ENCODE assay signal across 8 mouse cellular contexts in the genomic region with DNA sequence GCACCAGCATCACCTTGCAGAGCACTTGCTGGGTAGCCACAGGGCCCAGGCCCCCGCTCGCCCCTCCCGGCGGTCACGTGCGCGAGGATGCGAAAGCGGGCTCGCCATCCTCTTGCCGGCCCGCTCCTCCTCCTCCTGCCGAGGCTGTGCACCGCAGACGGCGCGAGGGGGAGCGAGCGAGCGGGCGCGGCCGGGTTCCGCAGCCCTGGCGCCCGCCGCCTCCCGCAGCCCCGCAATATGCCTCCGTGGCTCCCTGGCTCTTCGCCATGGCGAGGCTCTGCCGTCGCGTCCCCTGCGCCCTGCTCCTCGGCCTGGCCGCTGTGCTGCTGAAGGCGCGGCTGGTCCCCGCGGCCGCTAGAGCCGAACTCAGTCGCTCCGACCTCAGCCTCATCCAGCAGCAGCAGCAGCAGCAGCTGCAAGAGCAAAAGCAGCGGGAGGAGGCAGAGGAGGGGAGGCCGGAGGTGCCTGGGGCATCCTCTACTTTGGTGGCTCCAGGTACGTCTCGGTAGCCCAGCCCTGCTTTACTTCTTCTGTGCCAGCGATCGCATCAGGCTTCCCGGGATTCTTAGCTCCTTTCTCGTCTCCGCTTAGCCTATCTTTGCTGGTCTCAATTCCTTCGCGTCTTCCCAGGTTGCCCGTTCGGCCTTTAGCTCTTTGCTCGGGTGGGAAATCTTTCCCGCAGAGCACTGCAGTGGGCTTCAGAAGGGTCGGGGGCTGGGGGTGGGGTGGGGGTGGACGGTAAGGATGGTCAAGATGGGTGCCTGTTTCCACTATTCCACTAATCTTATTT. TPM values are rescaled to one million over a fixed set of nuclear protein-coding genes. Genes with fewer than 3 reads are reported as not detected.
DNase-seq lines count a peak whose midpoint lies in the region; ATAC-seq and TF ChIP-seq lines count a peak whose summit lies in the region.

A gene (plus strand): TSS at position 154 of the 790 bp plus-strand sequence.

- under 1% methylated on average over 59 of the region's 63 CpGs for WGBS in forebrain, embryonic 14.5 days
- 1% methylated on average over 47 of the region's 63 CpGs for WGBS in liver, postnatal 0 days (ENCODE audit: insufficient replicate concordance)
- WGBS in neural tube, embryonic 14.5 days = under 1% methylated on average over 63 of the region's 63 CpGs

- TF ChIP-seq EP300 in liver, postnatal 0 days (IDR thresholded peaks at IDR 0.05; ENCODE audit: low read depth) = no peak

- peak; percentile 38 for TF ChIP-seq CTCF in liver, postnatal 0 days (IDR thresholded peaks at IDR 0.05; ENCODE audit: low read depth)
- TF ChIP-seq CTCF in testis, adult 2 months (IDR thresholded peaks at IDR 0.05; ENCODE audit: control insufficient read depth, insufficient read depth, insufficient replicate concordance, low read depth, low read length) = no peak

- peak within 1 kb of the TSS; percentile 55 for H3K4me2 ChIP-seq in forebrain, embryonic 14.5 days (ENCODE audit: low read length)
- H3K4me2 ChIP-seq in liver, postnatal 0 days (ENCODE audit: low read depth, low read length) = peak within 1 kb of the TSS; percentile 73
- H3K4me2 ChIP-seq in neural tube, embryonic 14.5 days (ENCODE audit: low read depth, low read length) = peak within 1 kb of the TSS; percentile 72

- no peaks in the 10 kb centered on the region for H3K9me3 ChIP-seq in forebrain, embryonic 14.5 days (replicated peaks; ENCODE audit: control insufficient read depth, low read length)
- H3K9me3 ChIP-seq in liver, postnatal 0 days (ENCODE audit: low read length) = no peaks in the 10 kb centered on the region
- no peaks in the 10 kb centered on the region for H3K9me3 ChIP-seq in neural tube, embryonic 14.5 days (ENCODE audit: control insufficient read depth, low read length)

- ATAC-seq in forebrain, embryonic 14.5 days = peak; percentile 96
- ATAC-seq in liver, postnatal 0 days = peak; percentile 68
- peak; percentile 96 for ATAC-seq in neural tube, embryonic 14.5 days (ENCODE audit: low read depth)

- H3K4me1 ChIP-seq in brown adipose tissue, adult 24 weeks (ENCODE audit: control insufficient read depth, insufficient read depth, insufficient read length, low read length) = no peaks in the 10 kb centered on the region
- H3K4me1 ChIP-seq in forebrain, embryonic 14.5 days (ENCODE audit: control insufficient read depth, insufficient read depth, low read length) = peaks cover 4% of the 10 kb centered on the region; the same call in 1 of the 2 replicates
- no peaks in the 10 kb centered on the region for H3K4me1 ChIP-seq in liver, postnatal 0 days (ENCODE audit: insufficient read depth)
- H3K4me1 ChIP-seq in neural tube, embryonic 14.5 days (ENCODE audit: control insufficient read depth, insufficient read depth, low read length) = peaks cover 24% of the 10 kb centered on the region
- H3K4me1 ChIP-seq in testis, adult 2 months (ENCODE audit: control insufficient read depth, insufficient read depth, low read length) = peaks cover 7% of the 10 kb centered on the region

- H3K27me3 ChIP-seq in forebrain, embryonic 14.5 days (replicated peaks; ENCODE audit: control insufficient read depth, insufficient read depth, low read length) = no peaks in the 10 kb centered on the region
- H3K27me3 ChIP-seq in liver, postnatal 0 days (ENCODE audit: insufficient read depth, low read length) = peaks cover 39% of the 10 kb centered on the region
- H3K27me3 ChIP-seq in neural tube, embryonic 14.5 days (ENCODE audit: control insufficient read depth, insufficient read depth, low read length) = no peaks in the 10 kb centered on the region
- H3K27me3 ChIP-seq in testis, adult 2 months (ENCODE audit: control insufficient read depth, insufficient read depth, low read length) = no peaks in the 10 kb centered on the region

- peak within 1 kb of the TSS; percentile 89 for H3K9ac ChIP-seq in forebrain, embryonic 14.5 days (ENCODE audit: low read length)
- peak within 1 kb of the TSS; percentile 1; the same call in 1 of the 2 replicates for H3K9ac ChIP-seq in liver, postnatal 0 days (replicated peaks)
- H3K9ac ChIP-seq in neural tube, embryonic 14.5 days (replicated peaks; ENCODE audit: low read depth, low read length) = peak within 1 kb of the TSS; percentile 95

- DNase-seq in CD4-positive, CD25-positive, alpha-beta regulatory T cell, adult 2 months (ENCODE audit: low read depth, low spot score) = peak; percentile 70
- DNase-seq in forebrain, embryonic 14.5 days (ENCODE audit: low spot score) = peak; percentile 88
- peak; percentile 74 for DNase-seq in heart, postnatal 14 days
- DNase-seq in layer of hippocampus, adult 11-12 months (ENCODE audit: low spot score) = peak; percentile 86
- peak; percentile 55 for DNase-seq in liver, postnatal 0 days

- no peaks in the 10 kb centered on the region for H3K36me3 ChIP-seq in forebrain, embryonic 14.5 days (ENCODE audit: control insufficient read depth, insufficient read depth, low read length)
- no peaks in the 10 kb centered on the region for H3K36me3 ChIP-seq in liver, postnatal 0 days (replicated peaks; ENCODE audit: insufficient read depth, low read length)
- no peaks in the 10 kb centered on the region for H3K36me3 ChIP-seq in neural tube, embryonic 14.5 days (ENCODE audit: control insufficient read depth, insufficient read depth, low read length)
- no peaks in the 10 kb centered on the region for H3K36me3 ChIP-seq in testis, adult 2 months (ENCODE audit: control insufficient read depth, insufficient read depth, low read length)

- intact Hi-C loops in heart, postnatal 14 days (cut with DNase I) = no loop called here

- H3K27ac ChIP-seq in brown adipose tissue, adult 24 weeks (replicated peaks; ENCODE audit: low read depth, low read length) = no peak within 1 kb of the TSS
- H3K27ac ChIP-seq in forebrain, embryonic 14.5 days (ENCODE audit: low read depth, low read length) = peak within 1 kb of the TSS; percentile 94
- H3K27ac ChIP-seq in liver, postnatal 0 days (ENCODE audit: low read depth) = no peak within 1 kb of the TSS
- H3K27ac ChIP-seq in neural tube, embryonic 14.5 days (ENCODE audit: low read depth, low read length) = peak within 1 kb of the TSS; percentile 97
- H3K27ac ChIP-seq in testis, adult 2 months (ENCODE audit: control insufficient read depth, insufficient read depth, low read depth, low read length) = no peak within 1 kb of the TSS

- H3K4me3 ChIP-seq in brown adipose tissue, adult 24 weeks (ENCODE audit: insufficient read depth, low read depth, low read length) = peak within 1 kb of the TSS; percentile 61
- peak within 1 kb of the TSS; percentile 77 for H3K4me3 ChIP-seq in forebrain, embryonic 14.5 days (ENCODE audit: low read depth, low read length)
- peak within 1 kb of the TSS; percentile 49 for H3K4me3 ChIP-seq in liver, postnatal 0 days (ENCODE audit: low read depth, low read length)
- peak within 1 kb of the TSS; percentile 74 for H3K4me3 ChIP-seq in neural tube, embryonic 14.5 days (ENCODE audit: low read depth, low read length)
- peak within 1 kb of the TSS; percentile 84 for H3K4me3 ChIP-seq in testis, adult 2 months (ENCODE audit: control insufficient read depth, low read depth, low read length)

- TF ChIP-seq POLR2A in testis, adult 2 months (IDR thresholded peaks at IDR 0.05; ENCODE audit: control insufficient read depth, low read depth, low read length) = no peak

RNA-seq across cellular contexts. Expression of the gene that starts here (rescaled TPM):
- polyA plus RNA-seq in brown adipose tissue, adult 24 weeks (2012; ENCODE audit: insufficient read depth, insufficient read length, missing spikeins) = 0.21 and 0.55 TPM in 2 replicates
- polyA plus RNA-seq in forebrain, embryonic 14.5 days (2014; fragmentation: Nextera tagmentation; extraction: Ambion mirVana) = 55.9 and 66.5 TPM in 2 replicates
- total RNA-seq in heart, postnatal 14 days (2021) = 1 to 10 TPM; 1.6 TPM
- polyA plus RNA-seq in liver, postnatal 0 days (2015; fragmentation: Nextera tagmentation; extraction: Ambion mirVana) = 0.47 and 0.54 TPM in 2 replicates
- 98.7 and 110 TPM in 2 replicates for polyA plus RNA-seq in neural tube, embryonic 14.5 days (2014; fragmentation: Nextera tagmentation; extraction: Ambion mirVana)
- polyA plus RNA-seq in testis, adult 2 months (2012; rRNA removed) = 0.10 and 0.11 TPM in 2 replicates

Comparison
In these comparisons a context has a peak if more than half of its experiments do, and no peak if none do; other contexts are left out.
1. RNA of the gene that starts here (polyA plus RNA-seq): 98.7 to 110 TPM in neural tube, embryonic 14.5 days and 55.9 to 66.5 TPM in forebrain, embryonic 14.5 days; 0.21 to 0.55 TPM in brown adipose tissue, adult 24 weeks, 0.47 to 0.54 TPM in liver, postnatal 0 days and 0.10 to 0.11 TPM in testis, adult 2 months; every median in the first group is over 10 times any median in the second.
2. Peak in DNase-seq, ATAC-seq, H3K4me3 ChIP-seq, H3K9ac ChIP-seq and H3K4me2 ChIP-seq in liver, postnatal 0 days; RNA of the gene not detected or under 1 TPM.
3. H3K27ac ChIP-seq: peak in forebrain, embryonic 14.5 days (single experiment) and neural tube, embryonic 14.5 days (single experiment); none in brown adipose tissue, adult 24 weeks (single experiment), liver, postnatal 0 days (single experiment) and testis, adult 2 months (single experiment).
4. H3K9ac ChIP-seq: peak in every context shown above with its lines; median percentile 95 in neural tube, embryonic 14.5 days; 89 in forebrain, embryonic 14.5 days; 1 in liver, postnatal 0 days.
5. Peak in every context shown above with its lines, with median percentiles within 50 percentile points of each other: DNase-seq, H3K4me3 ChIP-seq, ATAC-seq and H3K4me2 ChIP-seq.